Mouse (Mus musculus) monocyte, adult 5-6 weeks (primary cell): ENCODE data around the gene Zfp882. TPM values are rescaled to one million over a fixed set of nuclear protein-coding genes. Genes with fewer than 3 reads are reported as not detected.
"Not testable (repeated sequence)": the region's sequence is repeated elsewhere in the genome, so short reads cannot be mapped to it uniquely, and the experiment has no call there.

Source experiments
- ATAC-seq: fragments of 153-309, 156-312 bp; replicated peaks from 2 replicates; pipeline ENCODE4 v1.8.0; 2017; ENCODE audit warnings: mild to moderate bottlenecking; ENCODE audit not compliant: low TSS enrichment, insufficient number of reproducible peaks, severe bottlenecking, poor library complexity, low FRiP score
- total RNA-seq: library from RNA; stranded (forward); fragments of 200-1000, 200-491, 200-594 nt; gene quantifications from 3 replicates; pipeline ENCODE4 v1.2.3, GENCODE M21; 2017

The Zfp882 gene
- total RNA-seq, result 4.1 to 7.5 TPM (median 7.5 TPM) in 3 replicates

DNA sequence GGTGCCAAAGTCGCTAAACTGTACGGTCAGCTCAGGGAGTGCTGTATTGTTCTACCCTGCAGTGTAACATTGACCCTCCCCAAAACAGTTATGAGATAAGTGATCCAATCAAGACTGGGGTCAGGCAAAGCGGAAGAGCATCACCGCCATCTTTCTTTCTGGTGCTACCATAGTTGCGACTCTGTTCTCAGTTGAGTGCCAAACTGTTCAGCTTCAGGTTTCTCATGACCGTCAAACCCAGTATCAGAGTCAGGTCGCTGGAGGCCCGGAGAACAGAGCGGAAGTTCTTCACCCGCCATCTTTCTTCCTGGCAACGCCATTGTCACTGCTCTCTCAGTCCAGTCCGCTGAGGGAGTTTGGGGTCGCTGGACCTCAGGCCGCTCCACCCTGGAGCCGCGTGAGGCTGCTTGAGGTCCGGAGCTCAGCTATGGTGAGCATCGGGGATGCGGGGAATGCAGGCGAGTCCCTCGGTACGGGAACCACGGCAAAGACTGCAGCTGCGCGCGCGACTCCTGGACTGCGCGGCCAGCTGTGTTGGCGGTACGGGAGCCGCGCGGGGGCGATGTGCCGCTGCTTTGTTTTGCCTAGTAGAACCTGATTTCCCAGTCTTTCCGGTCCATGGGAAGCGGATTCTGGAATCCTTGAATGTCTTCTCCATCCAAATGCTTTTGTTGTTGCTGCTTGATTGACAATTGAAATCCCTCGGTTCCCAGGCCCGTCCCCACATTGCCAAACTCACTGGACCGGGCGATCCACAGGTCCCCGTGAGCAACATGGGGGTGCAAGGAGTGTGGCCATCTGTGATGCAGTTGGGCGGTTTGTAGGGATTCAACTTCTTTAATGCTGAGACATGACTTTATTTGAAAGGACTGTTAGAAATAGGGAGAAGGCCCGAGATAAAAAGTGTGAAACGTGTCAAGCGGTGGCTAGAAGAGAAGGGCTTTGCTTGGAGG lies at the start of gene Zfp882, which contains the start of gene Zfp617:
Gene Zfp882, plus strand, starts transcription at position 300 of the 953 bp plus-strand sequence.
Gene Zfp617, plus strand, starts transcription at position 327 of the 953 bp plus-strand sequence.
- peak; percentile 92 for ATAC-seq

- ATAC-seq, result not testable (repeated sequence)
Measured at GRCm38 (mm10) chr8:71861551-71861950, 46.9 kb upstream of the Zfp882 start.

DNA sequence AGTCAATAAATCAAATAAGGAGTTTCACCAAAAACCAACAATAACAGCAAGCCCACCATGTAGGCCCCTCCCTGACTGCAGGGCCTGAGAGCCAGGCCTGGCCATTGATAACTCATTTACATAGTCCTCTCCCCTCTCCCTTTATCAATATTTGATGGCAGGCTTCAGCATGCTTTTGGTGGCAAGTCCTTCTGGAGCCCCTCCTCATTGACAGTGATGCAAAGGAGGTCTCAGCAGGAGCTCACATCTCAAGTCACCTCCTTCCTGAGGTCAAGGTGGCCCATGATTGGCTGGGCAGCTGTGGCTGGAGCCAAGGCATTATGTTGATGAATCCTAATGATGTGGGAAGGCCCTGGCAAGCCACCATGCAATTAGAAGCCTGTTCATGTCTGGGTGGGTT lies 46.4 kb upstream of the Zfp882 start:
- ATAC-seq, result not testable (repeated sequence)

- ATAC-seq, result peak; percentile 96
Measured at GRCm38 (mm10) chr8:71881618-71882274, 26.7 kb upstream of the Zfp882 start, which contains the start of gene Zfp709. Zfp709 (plus strand) TSS chr8:71882019.

- ATAC-seq, result not testable (repeated sequence)
Measured at GRCm38 (mm10) chr8:71900666-71901065, 7.7 kb upstream of the Zfp882 start.

- not testable (repeated sequence) for ATAC-seq
Measured at GRCm38 (mm10) chr8:71903084-71903483, 5.3 kb upstream of the Zfp882 start.

GRCm38 (mm10) chr8:71906809-71907208 lies 1.6 kb upstream of the Zfp882 start:
- no peak for ATAC-seq

DNA sequence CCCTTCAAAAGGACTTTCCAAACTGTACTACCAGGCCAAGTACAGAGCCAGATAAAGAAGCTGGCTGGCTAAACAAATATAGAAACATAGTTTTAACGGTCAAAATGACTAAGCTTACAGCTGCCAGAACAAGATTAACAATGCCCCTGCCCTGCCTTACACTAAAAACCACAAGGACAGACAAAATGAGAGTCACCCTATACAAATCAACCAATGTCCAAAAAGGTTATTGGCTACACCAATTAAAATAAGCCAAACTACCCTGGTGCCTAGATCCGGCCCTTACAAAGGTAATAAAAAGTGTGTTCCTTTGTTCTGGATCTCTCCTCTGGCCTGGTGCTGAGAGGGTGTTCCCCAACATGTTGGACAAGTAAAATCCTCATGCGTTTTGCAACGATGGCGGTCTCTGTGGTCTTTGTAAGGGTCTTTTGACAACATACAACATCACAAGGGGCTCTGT lies 580 bp upstream of the Zfp882 start:
- ATAC-seq, result no peak

- ATAC-seq, result no peak
Measured at GRCm38 (mm10) chr8:71912286-71912685, 3.9 kb downstream of the Zfp882 start.

DNA sequence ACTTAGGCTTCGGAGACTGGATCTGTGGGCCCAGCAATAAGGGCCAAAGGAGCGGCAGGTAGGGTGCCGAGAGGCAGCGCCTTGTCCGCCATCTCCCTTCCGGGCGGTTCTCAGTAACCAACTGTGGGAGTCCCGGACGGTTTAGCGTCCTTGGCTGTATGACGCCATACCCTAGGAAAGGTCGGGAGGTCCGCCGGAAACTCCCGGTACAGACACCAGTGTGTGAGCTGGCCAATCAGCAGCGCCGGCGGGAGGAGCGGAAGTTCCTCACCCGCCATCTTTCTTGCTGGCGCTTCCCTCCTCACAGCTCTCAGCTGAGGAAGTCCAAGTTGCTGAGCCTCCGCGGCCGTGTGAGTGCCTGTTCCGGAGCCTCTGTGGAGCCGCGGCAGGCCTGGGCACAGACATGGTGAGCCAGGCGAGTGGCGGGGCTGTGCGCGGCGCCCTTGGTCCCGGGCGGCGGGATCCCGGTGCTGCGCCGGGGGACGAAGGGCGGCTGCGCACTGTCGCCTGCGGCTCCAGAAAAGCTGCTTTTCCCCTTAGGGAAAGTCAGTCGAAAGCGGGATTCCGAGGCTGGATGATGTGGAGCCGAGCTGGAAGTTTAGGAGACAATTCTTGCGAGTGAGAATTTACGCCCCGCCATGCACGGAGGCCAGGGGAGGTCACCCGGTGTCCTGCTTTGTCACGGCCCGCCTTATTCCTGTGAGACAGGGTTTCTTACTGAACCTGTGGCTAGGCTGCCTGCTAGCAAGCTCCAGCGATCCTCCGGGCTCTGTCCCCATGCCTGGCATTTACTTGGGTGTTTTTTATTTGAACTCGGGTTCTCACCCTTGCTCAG lies 14.4 kb downstream of the Zfp882 start:
- peak; percentile 99 for ATAC-seq

DNA sequence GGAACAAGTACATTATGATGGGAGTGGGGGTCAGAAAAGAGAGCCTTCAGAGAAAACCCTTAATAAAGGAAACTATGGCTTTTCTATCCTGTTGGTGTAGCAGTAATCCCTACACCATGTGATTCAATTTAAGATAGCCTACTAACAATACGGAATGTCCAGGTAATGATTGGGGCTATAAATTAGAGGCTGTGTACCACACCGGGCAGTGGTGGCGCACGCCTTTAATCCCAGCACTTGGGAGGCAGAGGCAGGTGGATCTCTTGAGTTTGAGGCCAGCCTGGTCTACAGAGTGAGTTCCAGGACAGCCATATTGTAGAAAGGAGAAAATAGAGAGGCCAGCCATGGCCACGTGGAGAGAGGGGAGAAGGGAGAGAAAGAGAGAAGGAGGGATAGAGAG lies 17.4 kb downstream of the Zfp882 start:
- ATAC-seq, result no peak

GRCm38 (mm10) chr8:71926551-71926950 lies 18.1 kb downstream of the Zfp882 start:
- no peak for ATAC-seq

- ATAC-seq, result no peak
Measured at GRCm38 (mm10) chr8:71927779-71928178, 19.4 kb downstream of the Zfp882 start.

GRCm38 (mm10) chr8:71938037-71938436 lies 29.6 kb downstream of the Zfp882 start:
- not testable (repeated sequence) for ATAC-seq

DNA sequence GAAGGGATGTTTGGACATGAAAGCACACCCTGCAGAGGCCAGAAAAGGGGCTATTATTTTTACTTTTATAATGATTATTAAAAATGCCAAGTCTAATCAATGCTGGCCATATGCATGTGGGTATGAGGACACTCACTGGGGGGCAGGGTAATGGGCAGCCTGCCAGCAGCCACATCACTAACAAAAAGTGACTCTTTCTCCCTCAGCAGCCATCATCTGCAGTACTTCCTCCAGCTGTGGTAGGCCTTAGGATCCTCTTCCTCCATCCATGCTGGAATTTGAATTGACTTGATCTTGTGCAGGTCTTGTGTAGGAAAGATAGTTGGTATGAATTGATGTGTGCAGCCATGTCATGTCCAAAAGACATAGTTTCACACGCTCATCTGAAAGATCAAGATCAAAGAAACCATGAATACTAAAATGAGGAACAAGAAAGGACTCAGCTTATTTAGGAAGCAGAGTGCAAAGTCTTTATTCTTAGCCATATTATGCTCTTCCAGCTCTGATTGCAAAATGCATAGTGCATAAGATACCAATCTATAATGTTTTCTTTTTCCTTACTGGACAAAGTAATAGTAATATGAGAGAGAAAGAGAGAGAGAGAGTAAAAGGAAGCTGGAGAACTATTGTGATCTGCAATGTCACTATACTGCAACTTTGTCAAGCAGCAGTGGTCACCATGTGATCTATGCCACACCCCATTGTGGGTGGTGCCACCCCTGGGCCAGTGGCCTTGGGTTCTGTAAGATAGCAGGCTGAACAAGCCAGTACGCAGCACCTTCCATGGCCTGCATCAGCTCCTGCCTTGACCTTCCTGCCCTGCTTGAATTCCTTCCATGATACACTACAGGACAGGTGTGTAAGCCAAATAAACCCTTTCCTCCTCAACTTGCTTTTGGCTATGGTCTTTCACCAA lies 32.1 kb downstream of the Zfp882 start:
- ATAC-seq, result peak; percentile 63; the same call in 1 of the 2 replicates

GRCm38 (mm10) chr8:71941776-71942175 lies 33.4 kb downstream of the Zfp882 start:
- no peak for ATAC-seq

GRCm38 (mm10) chr8:71948624-71949023 lies 40.2 kb downstream of the Zfp882 start:
- ATAC-seq, result no peak
